Mouse (Mus musculus) myocyte (in vitro differentiated cells): ENCODE measurements around the gene Mxd4.

Experiments
- E2F4 ChIP-seq: IDR thresholded peaks from one replicate; pipeline ENCODE4 v1.6.1; 2011; ENCODE audit warnings: mild to moderate bottlenecking, control low read depth, moderate library complexity; ENCODE audit not compliant: insufficient read depth
- MAX ChIP-seq: IDR thresholded peaks from one replicate; pipeline ENCODE4 v1.6.1; 2011; ENCODE audit warnings: low read depth, mild to moderate bottlenecking, control low read depth
- POLR2A ChIP-seq: IDR thresholded peaks from one replicate; pipeline ENCODE4 v1.6.1; 2011; ENCODE audit warnings: low read depth, mild to moderate bottlenecking, control low read depth, moderate library complexity; ENCODE audit not compliant: insufficient read length
- REST ChIP-seq: IDR thresholded peaks from one replicate; pipeline ENCODE4 v1.6.1; 2011; ENCODE audit warnings: mild to moderate bottlenecking, control low read depth, moderate library complexity; ENCODE audit not compliant: insufficient read depth, insufficient read length
- TCF12 ChIP-seq: IDR thresholded peaks from one replicate; pipeline ENCODE4 v1.6.1; 2011; ENCODE audit warnings: mild to moderate bottlenecking, control low read depth; ENCODE audit not compliant: poor library complexity, insufficient read depth, severe bottlenecking

- TF ChIP-seq POLR2A (no peak), TCF12 (no peak), MAX (no peak), REST (no peak), E2F4 (no peak)
Measured at GRCm38 (mm10) chr5:34235056-34235455, 47.5 kb upstream of the Mxd4 start.
